Mouse (Mus musculus) MEL (cell line): Measurements from ENCODE around the gene Rbms3.

Experiments used
- BHLHE40 ChIP-seq: IDR thresholded peaks from 2 replicates; pipeline ENCODE4 v1.6.1; 2012; ENCODE audit warnings: low read depth, mild to moderate bottlenecking, inconsistent platforms, low read length, improper control_type of control experiment, borderline replicate concordance
- CTCF ChIP-seq, 3 experiments: IDR thresholded peaks in 2 of 3; conservative IDR thresholded peaks in 1 of 3; 2 replicates each; pipeline ENCODE4 v1.5.1; 2011 to 2012; ENCODE audit warnings: low read length in 3 of 3, low read depth in 2 of 3, mild to moderate bottlenecking in 2 of 3, improper control_type of control experiment in 1 of 3, inconsistent platforms in 1 of 3, mixed read lengths in 1 of 3, moderate library complexity in 1 of 3; ENCODE audit not compliant: control insufficient read depth in 1 of 3, insufficient read depth in 1 of 3, poor library complexity in 1 of 3, severe bottlenecking in 1 of 3
- EP300 ChIP-seq, 2 experiments: IDR thresholded peaks; 2 replicates each; pipeline ENCODE4 v1.6.1; 2011; ENCODE audit warnings: improper control_type of control experiment in 2 of 2, low read length in 2 of 2, low read depth in 1 of 2, mild to moderate bottlenecking in 1 of 2
- JUND ChIP-seq: IDR thresholded peaks from 2 replicates; pipeline ENCODE4 v1.6.1; 2011; ENCODE audit warnings: low read depth, mild to moderate bottlenecking, improper control_type of control experiment, low read length
- MXI1 ChIP-seq: IDR thresholded peaks from 2 replicates; pipeline ENCODE4 v1.6.1; 2011; ENCODE audit warnings: mild to moderate bottlenecking, low read depth, low read length, improper control_type of control experiment
- POLR2A ChIP-seq, 2 experiments: IDR thresholded peaks; 2 replicates each; pipeline ENCODE4 v1.6.1; 2011 to 2012; ENCODE audit warnings: low read length in 2 of 2, mild to moderate bottlenecking in 2 of 2, control low read depth in 1 of 2, improper control_type of control experiment in 1 of 2, low read depth in 1 of 2, moderate library complexity in 1 of 2; ENCODE audit not compliant: control insufficient read depth in 1 of 2, insufficient read depth in 1 of 2, poor library complexity in 1 of 2
- POLR2AphosphoS2 ChIP-seq: IDR thresholded peaks from 2 replicates; pipeline ENCODE4 v1.6.1; 2011; ENCODE audit warnings: low read length, improper control_type of control experiment
- RCOR1 ChIP-seq: IDR thresholded peaks from 2 replicates; pipeline ENCODE4 v1.6.1; 2012; ENCODE audit warnings: low read depth, mild to moderate bottlenecking, inconsistent platforms, low read length, improper control_type of control experiment
- SMC3 ChIP-seq: IDR thresholded peaks from 2 replicates; pipeline ENCODE4 v1.6.1; 2011; ENCODE audit warnings: low read depth, low read length, improper control_type of control experiment
- USF2 ChIP-seq, 2 experiments: IDR thresholded peaks; 2 replicates each; pipeline ENCODE4 v1.6.1; 2011 to 2012; ENCODE audit warnings: improper control_type of control experiment in 2 of 2, low read length in 2 of 2, borderline replicate concordance in 1 of 2, inconsistent platforms in 1 of 2, low read depth in 1 of 2, mild to moderate bottlenecking in 1 of 2; ENCODE audit not compliant: insufficient read depth in 1 of 2

DNA sequence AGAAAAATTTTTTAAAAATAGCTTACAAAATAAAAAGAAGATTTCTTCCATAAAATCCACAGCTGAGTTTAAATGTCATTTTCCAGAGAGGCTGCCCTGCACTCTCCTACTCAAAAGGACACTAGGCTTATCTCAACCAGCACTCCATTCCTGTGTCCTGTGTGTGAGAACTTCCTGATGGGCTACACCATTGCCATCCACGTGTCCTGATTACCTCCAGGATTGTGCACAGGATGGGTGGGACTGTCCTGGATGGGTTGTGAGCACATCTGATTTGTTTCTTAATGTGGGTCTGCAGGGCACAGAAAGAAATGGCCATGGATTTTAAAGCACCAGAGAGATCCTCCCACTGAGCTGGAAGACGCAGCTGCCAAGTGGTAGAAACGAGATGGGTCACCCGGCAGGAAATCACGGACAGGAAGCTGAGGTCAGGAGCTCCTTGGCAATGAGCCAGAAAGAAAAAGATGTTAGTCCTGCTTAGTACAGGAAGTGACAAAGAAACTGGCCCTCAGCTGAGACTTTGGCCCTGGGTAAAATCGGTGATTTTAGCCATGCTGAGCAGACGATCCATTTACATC is 256.5 kb downstream of the Rbms3 start:
- TF ChIP-seq CTCF (IDR thresholded peaks at IDR 0.05 in 2 of 3, conservative IDR thresholded peaks at IDR 0.05 in 1 of 3; ENCODE audit: control insufficient read depth in 1 of 3, insufficient read depth in 1 of 3, low read depth in 2 of 3, low read length in 3 of 3, poor library complexity in 1 of 3, severe bottlenecking in 1 of 3) (no peak), POLR2A (IDR thresholded peaks at IDR 0.05; ENCODE audit: control insufficient read depth in 1 of 2, insufficient read depth in 1 of 2, low read depth in 1 of 2, low read length in 2 of 2, poor library complexity in 1 of 2) (no peak), SMC3 (no peak), USF2 (IDR thresholded peaks at IDR 0.05; ENCODE audit: borderline replicate concordance in 1 of 2, insufficient read depth in 1 of 2, low read depth in 1 of 2, low read length in 2 of 2) (no peak), JUND (no peak), EP300 (IDR thresholded peaks at IDR 0.05; ENCODE audit: low read depth in 1 of 2, low read length in 2 of 2) (no peak), BHLHE40 (no peak), MXI1 (no peak), RCOR1 (no peak), POLR2AphosphoS2 (no peak)
